Mouse (Mus musculus) urinary bladder, adult 2 months (tissue): ENCODE measurements around the gene Acsf2. TPM values are rescaled to one million over a fixed set of nuclear protein-coding genes. Genes with fewer than 3 reads are reported as not detected.
A peak's percentile ranks its signal among the peaks of the same experiment; 100 is the strongest.

ENCODE experiments used
- DNase-seq: peaks from one replicate; pipeline ENCODE4 v3.0.0; 2022; ENCODE audit warnings: low spot score
- polyA plus RNA-seq: library from polyadenylated mRNA; depleted of rRNA; stranded (reverse); fragments of >200 nt; gene quantifications from 2 replicates; pipeline ENCODE4 v1.2.3, GENCODE M21; 2012; rRNA removed

Gene Acsf2
- polyA plus RNA-seq, 1 experiment, result 29.6 TPM

- no peak for DNase-seq
Measured at GRCm38 (mm10) chr11:94548041-94548784, 53.5 kb downstream of the Acsf2 start.

DNA sequence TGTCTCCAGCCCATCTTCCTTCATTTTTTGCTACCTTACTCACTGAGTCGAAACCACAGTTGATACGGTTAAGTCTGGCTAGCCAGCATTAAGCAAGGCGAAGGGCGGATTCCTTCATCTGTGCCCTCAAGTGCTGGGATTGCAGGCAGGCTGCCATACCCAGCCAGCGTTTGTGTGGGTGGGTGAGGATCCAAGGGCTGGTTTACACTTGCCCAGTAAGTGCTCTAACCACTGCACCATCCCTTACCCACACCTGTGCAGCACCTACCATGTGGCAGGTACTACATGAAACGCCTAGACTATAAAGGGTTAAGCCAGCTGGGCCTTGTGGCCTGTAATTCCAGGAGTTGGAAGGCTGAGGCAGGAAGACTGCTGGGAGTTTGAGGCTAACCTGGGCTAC is 54.4 kb downstream of the Acsf2 start:
- DNase-seq, result no peak

DNA sequence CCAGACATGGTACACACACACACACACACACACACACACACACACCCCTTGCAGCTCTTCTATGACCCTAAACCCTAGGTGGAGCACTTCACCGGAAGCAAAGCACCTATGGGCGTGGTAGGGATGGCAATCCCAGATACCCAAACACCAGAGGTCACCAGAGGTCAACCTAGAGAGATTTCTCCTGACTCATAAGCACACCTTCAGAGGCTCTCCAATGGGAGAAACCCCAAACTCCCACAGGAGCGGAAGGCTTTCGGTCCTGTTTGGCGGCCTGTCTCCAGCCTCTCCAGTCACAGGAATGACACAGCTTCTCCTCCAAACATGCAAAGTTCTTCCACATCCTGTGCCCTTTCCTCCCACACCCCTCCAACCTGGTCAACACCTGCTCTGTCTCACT is 55.3 kb downstream of the Acsf2 start:
- no peak for DNase-seq

- DNase-seq, result no peak
Measured at GRCm38 (mm10) chr11:94544422-94544821, 57.2 kb downstream of the Acsf2 start.

DNA sequence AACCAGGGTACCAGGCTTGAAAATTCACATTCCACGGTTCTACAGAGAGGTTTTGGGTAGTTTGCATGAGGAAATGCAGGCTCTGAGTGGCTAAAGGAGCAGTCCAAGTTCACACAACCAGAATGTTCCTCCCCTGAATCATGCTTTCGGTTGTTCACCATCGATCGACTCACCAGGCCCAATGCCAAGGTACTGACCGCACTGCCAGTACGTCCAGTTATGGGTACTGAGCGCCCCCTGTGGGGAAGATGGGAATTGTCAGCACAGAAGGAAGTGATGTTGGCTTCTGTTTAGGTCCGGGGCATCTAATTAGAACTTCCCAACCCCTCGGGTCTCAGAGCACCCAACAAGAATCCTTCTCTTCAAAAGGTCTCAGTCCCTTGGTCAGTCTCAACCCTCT is 57.7 kb downstream of the Acsf2 start:
- DNase-seq, result peak; percentile 78

- DNase-seq, result no peak
Measured at GRCm38 (mm10) chr11:94543344-94543743, 58.3 kb downstream of the Acsf2 start.

- DNase-seq, result no peak
Measured at GRCm38 (mm10) chr11:94542400-94542799, 59.3 kb downstream of the Acsf2 start.

DNA sequence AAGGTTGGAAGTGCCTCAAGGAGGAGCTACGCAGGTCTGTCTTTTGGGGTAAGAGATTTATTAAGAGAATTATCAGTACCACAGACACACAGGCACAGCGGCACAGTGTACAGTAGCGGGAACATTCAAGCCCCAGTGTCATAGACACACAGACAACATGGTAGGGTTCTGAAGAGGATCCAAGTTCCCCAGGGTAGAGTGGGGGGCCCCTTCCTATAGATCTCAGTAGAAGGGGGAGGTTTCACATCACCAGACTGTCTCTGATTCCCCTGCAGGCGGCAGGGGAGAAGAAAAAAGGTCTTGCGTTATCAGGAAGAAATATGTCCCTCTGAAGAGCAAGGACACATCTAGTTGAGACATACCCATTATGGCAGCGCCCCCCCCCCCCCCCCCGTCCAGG is 61.9 kb downstream of the Acsf2 start:
- DNase-seq, result no peak

DNA sequence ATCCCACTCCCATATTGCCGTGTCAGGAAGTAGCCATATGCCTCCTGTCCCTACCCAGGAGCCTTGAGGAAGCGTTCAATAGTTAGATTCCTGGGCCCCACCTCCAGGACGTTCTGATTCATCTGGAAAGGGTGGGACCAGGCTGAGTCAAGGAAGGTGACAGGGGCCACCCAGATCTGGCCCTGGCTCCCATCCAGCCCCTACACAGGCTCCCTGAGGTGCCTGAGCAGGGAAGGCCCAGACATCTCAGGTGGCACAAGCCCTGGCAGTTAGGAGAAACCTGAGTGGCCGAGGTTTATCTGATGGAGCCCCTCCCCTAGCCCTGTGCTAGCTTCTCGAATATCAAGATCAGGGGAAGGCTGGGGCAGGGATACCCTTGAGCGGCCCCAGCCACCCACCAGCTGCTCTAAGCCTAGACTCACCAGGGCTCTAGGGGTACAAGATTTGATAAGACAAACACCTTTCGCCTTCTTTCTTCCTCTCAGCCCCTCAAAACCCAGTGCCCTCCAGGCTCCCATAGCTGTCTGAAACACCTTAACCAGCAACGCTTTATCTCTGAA is 62.9 kb downstream of the Acsf2 start:
- no peak for DNase-seq

GRCm38 (mm10) chr11:94533171-94533570 is 68.5 kb downstream of the Acsf2 start:
- no peak for DNase-seq

GRCm38 (mm10) chr11:94528879-94529278 is 72.8 kb downstream of the Acsf2 start:
- no peak for DNase-seq

GRCm38 (mm10) chr11:94526171-94526879 is 75.3 kb downstream of the Acsf2 start:
- DNase-seq, result no peak

GRCm38 (mm10) chr11:94521219-94521843 is 80.3 kb downstream of the Acsf2 start, which contains the start of gene Mycbpap:
Mycbpap (minus strand) TSS chr11:94521742.
- DNase-seq, result peak; percentile 41

DNA sequence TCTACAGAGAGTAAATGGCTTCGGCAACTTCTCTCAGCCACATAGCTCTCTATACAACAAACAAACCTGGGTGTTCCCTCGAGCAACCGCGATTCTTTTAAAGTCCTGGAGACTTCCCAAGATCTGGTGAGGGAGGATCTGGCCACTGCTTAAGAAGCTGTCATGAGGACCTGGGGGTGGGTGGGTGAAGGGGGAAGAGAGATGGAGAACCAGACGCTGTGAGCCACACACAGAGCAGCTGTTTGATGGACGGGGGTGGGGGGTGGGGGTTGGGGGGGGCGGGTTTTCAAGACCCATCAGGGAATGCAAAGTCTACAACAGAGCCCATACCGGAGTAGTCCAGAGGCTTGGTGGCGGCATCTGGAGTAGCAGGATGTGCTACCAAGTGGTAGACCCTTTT is 88.2 kb downstream of the Acsf2 start:
- DNase-seq, result no peak

DNA sequence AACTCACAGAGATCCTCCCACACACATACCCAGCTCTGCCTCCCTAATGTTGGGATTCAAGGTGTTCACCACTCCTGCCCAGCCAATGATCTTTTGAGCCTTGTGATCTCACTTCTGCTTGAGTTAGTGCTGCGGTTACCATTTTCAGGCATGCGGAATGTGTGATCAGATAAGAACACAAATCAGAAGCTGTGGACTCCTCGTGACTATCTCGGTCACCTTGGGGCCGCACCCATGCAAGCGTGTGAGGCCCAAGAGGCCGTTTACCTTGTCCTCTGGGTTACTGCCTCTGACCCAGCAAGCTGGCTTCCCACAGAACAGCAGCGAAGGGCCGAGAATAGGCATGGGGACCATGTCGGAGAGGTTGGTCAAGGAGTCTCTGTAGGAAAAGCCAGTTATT is 92.7 kb downstream of the Acsf2 start:
- no peak for DNase-seq

Other genes starting within 250 kb of the Acsf2 start
- gene Abcc3, start 208.9 kb downstream of the Acsf2 start, polyA plus RNA-seq, result 84.7 and 95.3 TPM in 2 replicates
- 2.6 and 2.9 TPM in 2 replicates for gene Cacna1g, start 127.7 kb downstream of the Acsf2 start, polyA plus RNA-seq
- gene Spata20, start 115.7 kb downstream of the Acsf2 start, polyA plus RNA-seq, result 0.06 TPM in 1 of 2 replicates, not detected in the other
- gene Epn3, start 101.9 kb downstream of the Acsf2 start, polyA plus RNA-seq, result 28.5 and 34.1 TPM in 2 replicates
- gene Mycbpap, start 80.1 kb downstream of the Acsf2 start, polyA plus RNA-seq, result 1.7 and 2.0 TPM in 2 replicates
- gene Rsad1, start 52.6 kb downstream of the Acsf2 start, polyA plus RNA-seq, result 14.3 and 16.7 TPM in 2 replicates
- 0.17 and 0.29 TPM in 2 replicates for gene Chad, start 36.8 kb downstream of the Acsf2 start, polyA plus RNA-seq
- gene Lrrc59, start 27.9 kb upstream of the Acsf2 start, polyA plus RNA-seq, result 62.8 and 64.7 TPM in 2 replicates
- gene Mrpl27, start 51.9 kb upstream of the Acsf2 start, polyA plus RNA-seq, result 93.5 and 105 TPM in 2 replicates
- gene Eme1, start 52.1 kb upstream of the Acsf2 start, polyA plus RNA-seq, result 0.52 and 0.53 TPM in 2 replicates
- 12.7 and 15.9 TPM in 2 replicates for gene Xylt2, start 75.6 kb upstream of the Acsf2 start, polyA plus RNA-seq
- not detected in 2 replicates for gene Gm11541, start 102.6 kb upstream of the Acsf2 start, polyA plus RNA-seq
- 0.07 and 0.17 TPM in 2 replicates for gene Cdc34b, start 139.9 kb upstream of the Acsf2 start, polyA plus RNA-seq
- not detected in 2 replicates for gene Tmem92, start 180.8 kb upstream of the Acsf2 start, polyA plus RNA-seq